Mouse (Mus musculus): ENCODE results near the gene Hectd3. TPM values are rescaled to one million over a fixed set of nuclear protein-coding genes. Genes with fewer than 3 reads are reported as not detected.

The Hectd3 gene
- total and polyA plus RNA-seq, 3 experiments = 12.5 to 25.8 (median 19.2) TPM

- TF ChIP-seq TAL1 (conservative IDR thresholded peaks at IDR 0.05; ENCODE audit: low read depth, low read length) = no peak
- TF ChIP-seq GATA2 (IDR thresholded peaks at IDR 0.05; ENCODE audit: borderline replicate concordance, low read depth, low read length) = no peak
- TF ChIP-seq GATA1 (IDR thresholded peaks at IDR 0.05; ENCODE audit: borderline replicate concordance, low read length) = no peak
- no peak for TF ChIP-seq CTCF (IDR thresholded peaks at IDR 0.05; ENCODE audit: low read depth, low read length)
- H3K36me3 ChIP-seq (replicated peaks) = peaks cover 70% of the 10 kb centered on the region
- no peak for ATAC-seq (ENCODE audit: extremely low read depth, insufficient number of reproducible peaks, low FRiP score, poor library complexity, severe bottlenecking)
- H3K27me3 ChIP-seq (ENCODE audit: insufficient read depth, low read length) = no peaks in the 10 kb centered on the region
- no peaks in the 10 kb centered on the region for H3K9me3 ChIP-seq (replicated peaks)
- DNase-seq (ENCODE audit: low spot score) = no peak
- H3K4me1 ChIP-seq (ENCODE audit: insufficient read depth, low read depth, low read length) = peaks cover 24% of the 10 kb centered on the region
- no peak overlapping the region for H3K4me3 ChIP-seq (ENCODE audit: low read depth, low read length)
Measured at GRCm38 (mm10) chr4:117052626-117053025, 57.5 kb downstream of the Hectd3 start.

DNA sequence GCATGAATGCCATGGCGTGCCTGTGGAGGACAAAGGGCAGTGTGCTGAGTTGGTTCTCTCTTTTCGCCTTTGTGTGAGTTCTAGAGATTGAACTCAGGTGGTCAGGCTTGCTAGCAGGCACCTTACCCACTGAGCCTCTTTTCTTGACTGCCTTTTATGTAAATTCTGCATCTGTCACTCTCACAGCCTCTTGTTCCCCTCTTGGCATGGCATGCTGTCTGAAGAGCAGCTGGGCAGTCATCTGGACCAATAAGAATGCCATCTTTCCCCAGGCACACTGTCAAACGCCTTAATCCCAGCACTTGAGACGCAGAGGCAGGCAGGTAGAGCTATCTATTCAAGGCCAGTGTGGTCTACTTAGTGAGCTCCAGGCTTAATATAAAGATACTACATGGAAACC lies 58.8 kb downstream of the Hectd3 start:
- Histone ChIP-seq H3K4me3 (ENCODE audit: low read depth, low read length) (no peak overlapping the region), H3K36me3 (replicated peaks) (peaks cover 71% of the 10 kb centered on the region), H3K4me1 (ENCODE audit: insufficient read depth, low read depth, low read length) (peaks cover 35% of the 10 kb centered on the region), H3K27me3 (ENCODE audit: insufficient read depth, low read length) (no peaks in the 10 kb centered on the region), H3K9me3 (replicated peaks) (no peaks in the 10 kb centered on the region)
- DNase-seq (ENCODE audit: low spot score) (no peak), ATAC-seq (ENCODE audit: extremely low read depth, insufficient number of reproducible peaks, low FRiP score, poor library complexity, severe bottlenecking) (no peak)
- TF ChIP-seq GATA2 (IDR thresholded peaks at IDR 0.05; ENCODE audit: borderline replicate concordance, low read depth, low read length) (no peak), GATA1 (IDR thresholded peaks at IDR 0.05; ENCODE audit: borderline replicate concordance, low read length) (no peak), POLR2AphosphoS5 (IDR thresholded peaks at IDR 0.05; ENCODE audit: insufficient replicate concordance, low read depth, low read length) (no peak), TAL1 (conservative IDR thresholded peaks at IDR 0.05; ENCODE audit: low read depth, low read length) (no peak), CTCF (IDR thresholded peaks at IDR 0.05; ENCODE audit: low read depth, low read length) (no peak)

Other genes with a start within 250 kb of the Hectd3 start
- gene Toe1, start 187.7 kb upstream of the Hectd3 start, total RNA-seq (2014; fragmentation: Nextera tagmentation) = 12.5 and 15.3 TPM in 2 replicates
- gene Toe1, start 187.7 kb upstream of the Hectd3 start, total RNA-seq (2017) = 37.3 and 46.1 TPM in 2 replicates
- 2.5 and 3.5 TPM in 2 replicates for gene Toe1, start 187.7 kb upstream of the Hectd3 start, polyA plus RNA-seq (2012)
- 15.9 and 23.3 TPM in 2 replicates for gene Mutyh, start 187.6 kb upstream of the Hectd3 start, total RNA-seq (2014; fragmentation: Nextera tagmentation)
- gene Mutyh, start 187.6 kb upstream of the Hectd3 start, total RNA-seq (2017) = 5.1 and 6.1 TPM in 2 replicates
- gene Mutyh, start 187.6 kb upstream of the Hectd3 start, polyA plus RNA-seq (2012) = 17.9 and 18.7 TPM in 2 replicates
- not detected in 2 replicates for gene Hpdl, start 173.6 kb upstream of the Hectd3 start, total RNA-seq (2014; fragmentation: Nextera tagmentation)
- gene Hpdl, start 173.6 kb upstream of the Hectd3 start, total RNA-seq (2017) = 0.06 TPM in 1 of 2 replicates, not detected in the other
- not detected in 2 replicates for gene Hpdl, start 173.6 kb upstream of the Hectd3 start, polyA plus RNA-seq (2012)
- not detected in 2 replicates for gene Zswim5, start 117.9 kb upstream of the Hectd3 start, total RNA-seq (2014; fragmentation: Nextera tagmentation)
- 0.06 and 0.11 TPM in 2 replicates for gene Zswim5, start 117.9 kb upstream of the Hectd3 start, total RNA-seq (2017)
- not detected in 2 replicates for gene Zswim5, start 117.9 kb upstream of the Hectd3 start, polyA plus RNA-seq (2012)
- 93.9 and 97.7 TPM in 2 replicates for gene Urod, start 904 bp upstream of the Hectd3 start, total RNA-seq (2014; fragmentation: Nextera tagmentation)
- gene Urod, start 904 bp upstream of the Hectd3 start, total RNA-seq (2017) = 85.4 and 99.8 TPM in 2 replicates
- 18.8 and 35.6 TPM in 2 replicates for gene Urod, start 904 bp upstream of the Hectd3 start, polyA plus RNA-seq (2012)
- 28.1 and 34.9 TPM in 2 replicates for gene Eif2b3, start 24.1 kb downstream of the Hectd3 start, total RNA-seq (2014; fragmentation: Nextera tagmentation)
- 31.7 and 31.8 TPM in 2 replicates for gene Eif2b3, start 24.1 kb downstream of the Hectd3 start, total RNA-seq (2017)
- gene Eif2b3, start 24.1 kb downstream of the Hectd3 start, polyA plus RNA-seq (2012) = 6.0 and 6.5 TPM in 2 replicates
- 3.3 TPM in 1 of 2 replicates, not detected in the other for gene Ptch2, start 100.8 kb downstream of the Hectd3 start, total RNA-seq (2014; fragmentation: Nextera tagmentation)
- gene Ptch2, start 100.8 kb downstream of the Hectd3 start, total RNA-seq (2017) = 0.38 TPM in 1 of 2 replicates, not detected in the other
- gene Ptch2, start 100.8 kb downstream of the Hectd3 start, polyA plus RNA-seq (2012) = not detected in 2 replicates
- 34.6 and 46.3 TPM in 2 replicates for gene Btbd19, start 130.4 kb downstream of the Hectd3 start, total RNA-seq (2014; fragmentation: Nextera tagmentation)
- 12.3 and 12.8 TPM in 2 replicates for gene Btbd19, start 130.4 kb downstream of the Hectd3 start, total RNA-seq (2017)
- 20.0 and 33.5 TPM in 2 replicates for gene Btbd19, start 130.4 kb downstream of the Hectd3 start, polyA plus RNA-seq (2012)
- 1.7 TPM in 1 of 2 replicates, not detected in the other for gene Tctex1d4, start 131.5 kb downstream of the Hectd3 start, total RNA-seq (2014; fragmentation: Nextera tagmentation)
- 1.8 TPM in 2 replicates for gene Tctex1d4, start 131.5 kb downstream of the Hectd3 start, total RNA-seq (2017)
- gene Tctex1d4, start 131.5 kb downstream of the Hectd3 start, polyA plus RNA-seq (2012) = 2.4 and 3.3 TPM in 2 replicates
- gene Plk3, start 138.6 kb downstream of the Hectd3 start, total RNA-seq (2014; fragmentation: Nextera tagmentation) = 1.4 and 1.9 TPM in 2 replicates
- gene Plk3, start 138.6 kb downstream of the Hectd3 start, total RNA-seq (2017) = 5.2 and 6.4 TPM in 2 replicates
- 4.4 and 6.0 TPM in 2 replicates for gene Plk3, start 138.6 kb downstream of the Hectd3 start, polyA plus RNA-seq (2012)
- 2,089 and 2,273 TPM in 2 replicates for gene Rps8, start 160.9 kb downstream of the Hectd3 start, total RNA-seq (2014; fragmentation: Nextera tagmentation)
- 1,736 TPM in 2 replicates for gene Rps8, start 160.9 kb downstream of the Hectd3 start, total RNA-seq (2017)
- gene Rps8, start 160.9 kb downstream of the Hectd3 start, polyA plus RNA-seq (2012) = 2,887 and 5,494 TPM in 2 replicates
- 50.6 and 62.8 TPM in 2 replicates for gene Kif2c, start 187.3 kb downstream of the Hectd3 start, total RNA-seq (2014; fragmentation: Nextera tagmentation)
- gene Kif2c, start 187.3 kb downstream of the Hectd3 start, total RNA-seq (2017) = 50.6 and 52.0 TPM in 2 replicates
- 7.1 and 8.6 TPM in 2 replicates for gene Kif2c, start 187.3 kb downstream of the Hectd3 start, polyA plus RNA-seq (2012)

Data from G1E (cell line).